9 mouse cellular contexts compared by ENCODE assay signal in genomic region chr5:143066551-143066958, GRCm38 (mm10). TPM values are rescaled to one million over a fixed set of nuclear protein-coding genes. Genes with fewer than 3 reads are reported as not detected.
DNase-seq lines count a peak whose midpoint lies in the region; ATAC-seq and TF ChIP-seq lines count a peak whose summit lies in the region.
"Had no signal": no experiment of that assay in that cellular context is flagged by ENCODE, and none has a peak within 500 bp of the region (broad histone marks: within the 10 kb centered on the region; RNA-seq: fewer than 3 reads in every experiment).

No protein-coding gene starts in this region.

- no peak overlapping the region for H3K4me2 ChIP-seq in forebrain, postnatal 0 days (ENCODE audit: low read depth)
- H3K4me2 ChIP-seq in midbrain, embryonic 13.5 days (replicated peaks) = no peak overlapping the region
- H3K4me2 ChIP-seq in stomach, postnatal 0 days (replicated peaks; ENCODE audit: low read depth) = no peak overlapping the region
- H3K4me2 ChIP-seq: neural tube, embryonic 12.5 days had no signal

- TF ChIP-seq CTCF in forebrain, postnatal 0 days (IDR thresholded peaks at IDR 0.05; ENCODE audit: low read depth) = peak; percentile 93
- peak; percentile 94 for TF ChIP-seq CTCF in stomach, postnatal 0 days (IDR thresholded peaks at IDR 0.05; ENCODE audit: low read depth)

- no peak overlapping the region for H3K9ac ChIP-seq in forebrain, postnatal 0 days
- H3K9ac ChIP-seq in midbrain, embryonic 13.5 days (replicated peaks) = no peak overlapping the region
- H3K9ac ChIP-seq in stomach, postnatal 0 days (ENCODE audit: low read length) = no peak overlapping the region
- H3K9ac ChIP-seq: neural tube, embryonic 12.5 days had no signal

- 4% methylated on average over 1 of the region's 1 CpGs for WGBS in forebrain, postnatal 0 days
- WGBS in limb, embryonic 10.5 days = 51% methylated on average over 1 of the region's 1 CpGs
- 20% methylated on average over 1 of the region's 1 CpGs for WGBS in midbrain, embryonic 13.5 days
- WGBS in stomach, postnatal 0 days = 9% methylated on average over 1 of the region's 1 CpGs

- ATAC-seq in forebrain, postnatal 0 days = peak; percentile 88
- 0 out of 2 replicates have a peak, but pooled peaks have one; percentile 6 for ATAC-seq in midbrain, embryonic 13.5 days
- 0 out of 2 replicates have a peak, but pooled peaks have one; percentile 35 for ATAC-seq in stomach, postnatal 0 days (ENCODE audit: low FRiP score, low TSS enrichment)

- H3K36me3 ChIP-seq in forebrain, postnatal 0 days (ENCODE audit: insufficient read depth) = peaks cover 19% of the 10 kb centered on the region
- peaks cover 91% of the 10 kb centered on the region for H3K36me3 ChIP-seq in limb, embryonic 10.5 days
- peaks cover 47% of the 10 kb centered on the region for H3K36me3 ChIP-seq in midbrain, embryonic 13.5 days
- H3K36me3 ChIP-seq in stomach, postnatal 0 days (ENCODE audit: control insufficient read depth, insufficient read depth, low read length) = peaks cover 7% of the 10 kb centered on the region

- no peaks in the 10 kb centered on the region for H3K9me3 ChIP-seq in forebrain, postnatal 0 days (ENCODE audit: low read length)
- H3K9me3 ChIP-seq in limb, embryonic 10.5 days (replicated peaks) = no peaks in the 10 kb centered on the region
- H3K9me3 ChIP-seq in midbrain, embryonic 13.5 days = no peaks in the 10 kb centered on the region
- no peaks in the 10 kb centered on the region for H3K9me3 ChIP-seq in stomach, postnatal 0 days (ENCODE audit: control insufficient read depth, low read length)
- H3K9me3 ChIP-seq: neural tube, embryonic 12.5 days had no signal

- TF ChIP-seq EP300 in stomach, postnatal 0 days (optimal IDR thresholded peaks at IDR 0.05) = no peak

- H3K4me3 ChIP-seq in forebrain, postnatal 0 days (ENCODE audit: low read depth, low read length) = no peak overlapping the region
- H3K4me3 ChIP-seq in limb, embryonic 10.5 days = no peak overlapping the region
- H3K4me3 ChIP-seq in midbrain, embryonic 13.5 days (replicated peaks) = no peak overlapping the region
- no peak overlapping the region for H3K4me3 ChIP-seq in stomach, postnatal 0 days (ENCODE audit: low read depth, low read length)
- H3K4me3 ChIP-seq: neural tube, embryonic 12.5 days had no signal

- H3K27ac ChIP-seq in forebrain, postnatal 0 days (ENCODE audit: low read depth, low read length) = no peak overlapping the region
- no peak overlapping the region for H3K27ac ChIP-seq in limb, embryonic 10.5 days
- no peak overlapping the region for H3K27ac ChIP-seq in midbrain, embryonic 13.5 days
- no peak overlapping the region for H3K27ac ChIP-seq in stomach, postnatal 0 days (replicated peaks)
- H3K27ac ChIP-seq: neural tube, embryonic 12.5 days had no signal

- peak; percentile 49 to 52 for DNase-seq in urinary bladder, postnatal 36 days (ENCODE audit: low spot score in 2 of 2)
- no peak for DNase-seq in urinary bladder, postnatal 4 days (ENCODE audit: low spot score in 2 of 2)
- DNase-seq in c-Kit-positive CD71-positive TER-119-positive erythroid progenitor cells, embryonic 14.5 days (ENCODE audit: low spot score) = peak; percentile 91
- DNase-seq in forebrain, postnatal 0 days = peak; percentile 92
- peak; percentile 67 for DNase-seq in hindlimb bud, embryonic 11.5 days (ENCODE audit: extremely low spot score, low read depth, low spot score)
- peak; percentile 52 for DNase-seq in limb, embryonic 10.5 days (ENCODE audit: low spot score)
- DNase-seq in stomach, postnatal 0 days (ENCODE audit: low spot score) = peak; percentile 62

- H3K27me3 ChIP-seq in forebrain, postnatal 0 days (ENCODE audit: insufficient read depth, low read length) = no peaks in the 10 kb centered on the region
- no peaks in the 10 kb centered on the region for H3K27me3 ChIP-seq in limb, embryonic 10.5 days (ENCODE audit: low read depth, poor library complexity, severe bottlenecking)
- no peaks in the 10 kb centered on the region for H3K27me3 ChIP-seq in midbrain, embryonic 13.5 days
- no peaks in the 10 kb centered on the region for H3K27me3 ChIP-seq in stomach, postnatal 0 days (ENCODE audit: control insufficient read depth, insufficient read depth, low read length)
- H3K27me3 ChIP-seq: neural tube, embryonic 12.5 days had no signal

- H3K4me1 ChIP-seq in forebrain, postnatal 0 days (ENCODE audit: insufficient read depth) = no peaks in the 10 kb centered on the region
- H3K4me1 ChIP-seq in limb, embryonic 10.5 days = no peaks in the 10 kb centered on the region
- H3K4me1 ChIP-seq in midbrain, embryonic 13.5 days (replicated peaks) = peaks cover 11% of the 10 kb centered on the region
- H3K4me1 ChIP-seq in stomach, postnatal 0 days (replicated peaks; ENCODE audit: control insufficient read depth, insufficient read depth) = no peaks in the 10 kb centered on the region

RNA-seq across cellular contexts. Expression of gene Rnf216, which starts 46.2 kb away (rescaled TPM):
- 35.2 and 41.0 TPM in 2 replicates for total RNA-seq in forebrain, postnatal 0 days (2014; rRNA removed)
- 25.9 and 29.3 TPM in 2 replicates for polyA plus RNA-seq in forebrain, postnatal 0 days (2015; fragmentation: Nextera tagmentation; extraction: Ambion mirVana)
- polyA plus RNA-seq in limb, embryonic 10.5 days (2016; fragmentation: Nextera tagmentation; extraction: Ambion mirVana) = 48.1 and 51.5 TPM in 2 replicates
- polyA plus RNA-seq in midbrain, embryonic 13.5 days (2015; fragmentation: Nextera tagmentation; extraction: Ambion mirVana) = 34.9 and 36.9 TPM in 2 replicates
- polyA plus RNA-seq in stomach, postnatal 0 days (2015; fragmentation: Nextera tagmentation; extraction: Ambion mirVana) = 15.4 and 15.6 TPM in 2 replicates

Comparison
In these comparisons a context has a peak if more than half of its experiments do, and no peak if none do; other contexts are left out.
1. DNase-seq: peak in urinary bladder, postnatal 36 days (2 of 2), c-Kit-positive CD71-positive TER-119-positive erythroid progenitor cells, embryonic 14.5 days (single experiment), forebrain, postnatal 0 days (single experiment), hindlimb bud, embryonic 11.5 days (single experiment), limb, embryonic 10.5 days (single experiment) and stomach, postnatal 0 days (single experiment); none in urinary bladder, postnatal 4 days (0 of 2).
2. ATAC-seq: peak in every context shown above with its lines; median percentile 88 in forebrain, postnatal 0 days; 35 in stomach, postnatal 0 days; 6 in midbrain, embryonic 13.5 days.